Mouse (Mus musculus) hindbrain, embryonic 13.5 days (tissue): ENCODE data around the gene Il4ra. TPM values are rescaled to one million over a fixed set of nuclear protein-coding genes. Genes with fewer than 3 reads are reported as not detected.

Experiments
- ATAC-seq: fragments of 200-750 bp; cut with Nextera tagmentation; 2 replicates; pipeline ENCODE4 v1.8.0; 2017; ENCODE audit warnings: moderate TSS enrichment; ENCODE audit not compliant: low FRiP score
- H3K27ac ChIP-seq: fragments of 300-500 bp; sonication (generic); 2 replicates; pipeline ENCODE4 v1.5.1; 2015; ENCODE audit warnings: inconsistent platforms, mild to moderate bottlenecking, moderate library complexity
- H3K27me3 ChIP-seq: fragments of 300-500 bp; sonication (generic); 2 replicates; pipeline ENCODE4 v1.6.1; 2015; ENCODE audit warnings: mild to moderate bottlenecking, inconsistent platforms
- H3K36me3 ChIP-seq: fragments of 300-500 bp; sonication (generic); 2 replicates; pipeline ENCODE4 v1.6.1; 2015; ENCODE audit warnings: mild to moderate bottlenecking, inconsistent platforms
- H3K4me1 ChIP-seq: fragments of 300-500 bp; sonication (generic); replicated peaks from 2 replicates; pipeline ENCODE4 v1.6.1; 2015; ENCODE audit warnings: inconsistent platforms
- H3K4me2 ChIP-seq: fragments of 300-500 bp; sonication (generic); 2 replicates; pipeline ENCODE4 v1.6.1; 2015; ENCODE audit warnings: inconsistent platforms, mild to moderate bottlenecking, moderate library complexity
- H3K4me3 ChIP-seq: fragments of 300-500 bp; sonication (generic); 2 replicates; pipeline ENCODE4 v1.5.1; 2015; ENCODE audit warnings: mild to moderate bottlenecking, inconsistent platforms
- H3K9ac ChIP-seq: fragments of 300-500 bp; sonication (generic); 2 replicates; pipeline ENCODE4 v1.6.1; 2015; ENCODE audit warnings: mild to moderate bottlenecking, inconsistent platforms
- H3K9me3 ChIP-seq: fragments of 300-500 bp; sonication (generic); 2 replicates; pipeline ENCODE4 v1.6.1; 2016; ENCODE audit warnings: inconsistent platforms
- WGBS: fragments of 180-500 bp; shearing (Covaris S2); methylation state at CpG from one replicate; pipeline ENCODE4 v1.1.7; 2015; 5-methylcytosine and 5-hydroxymethylcytosine counted together
- polyA plus RNA-seq: library from polyadenylated mRNA; unstranded; fragments of >200 nt; fragmentation: Nextera tagmentation; extraction: Ambion mirVana; gene quantifications from 2 replicates; pipeline ENCODE4 v1.2.1, GENCODE M21; 2015

The Il4ra gene
- polyA plus RNA-seq, 1 experiment from 2014 or later = 4.1 TPM

GRCm38 (mm10) chr7:125596406-125596805, 44.5 kb downstream of the Il4ra start:
- Histone ChIP-seq H3K9me3 (no peaks in the 10 kb centered on the region), H3K27ac (no peak overlapping the region), H3K27me3 (no peaks in the 10 kb centered on the region), H3K4me1 (no peaks in the 10 kb centered on the region), H3K4me2 (no peak overlapping the region), H3K4me3 (no peak overlapping the region), H3K9ac (no peak overlapping the region), H3K36me3 (no peaks in the 10 kb centered on the region)
- 77% methylated on average over 3 of the region's 3 CpGs for WGBS
- ATAC-seq = no peak

- Histone ChIP-seq H3K4me1 (no peaks in the 10 kb centered on the region), H3K27ac (no peak overlapping the region), H3K9me3 (no peaks in the 10 kb centered on the region), H3K36me3 (no peaks in the 10 kb centered on the region), H3K4me2 (no peak overlapping the region), H3K27me3 (no peaks in the 10 kb centered on the region), H3K4me3 (no peak overlapping the region), H3K9ac (no peak overlapping the region)
- no peak for ATAC-seq
- WGBS = 92% methylated on average over 9 of the region's 9 CpGs
Observed at GRCm38 (mm10) chr7:125597083-125597482, 45.2 kb downstream of the Il4ra start.

- Histone ChIP-seq H3K27ac (no peak overlapping the region), H3K27me3 (no peaks in the 10 kb centered on the region), H3K36me3 (no peaks in the 10 kb centered on the region), H3K4me3 (no peak overlapping the region), H3K9me3 (no peaks in the 10 kb centered on the region), H3K9ac (no peak overlapping the region), H3K4me1 (no peaks in the 10 kb centered on the region), H3K4me2 (no peak overlapping the region)
- no peak for ATAC-seq
- 82% methylated on average over 11 of the region's 11 CpGs for WGBS
Observed at GRCm38 (mm10) chr7:125597516-125598347, 45.8 kb downstream of the Il4ra start.

- ATAC-seq = no peak
- H3K4me3 ChIP-seq = no peak overlapping the region
Observed at GRCm38 (mm10) chr7:125599373-125599973, 47.6 kb downstream of the Il4ra start.

GRCm38 (mm10) chr7:125600136-125600535, 48.2 kb downstream of the Il4ra start:
- Histone ChIP-seq H3K4me2 (no peak overlapping the region), H3K36me3 (no peaks in the 10 kb centered on the region), H3K4me3 (no peak overlapping the region), H3K27me3 (no peaks in the 10 kb centered on the region), H3K27ac (no peak overlapping the region), H3K4me1 (no peaks in the 10 kb centered on the region), H3K9ac (no peak overlapping the region), H3K9me3 (no peaks in the 10 kb centered on the region)
- no peak for ATAC-seq
- 78% methylated on average over 10 of the region's 10 CpGs for WGBS

More at GRCm38 (mm10) chr7:125599373-125599973, 47.6 kb downstream of the Il4ra start:
- Histone ChIP-seq H3K27me3 (no peaks in the 10 kb centered on the region), H3K4me1 (no peaks in the 10 kb centered on the region), H3K36me3 (no peaks in the 10 kb centered on the region), H3K27ac (no peak overlapping the region), H3K9ac (no peak overlapping the region), H3K4me2 (no peak overlapping the region), H3K9me3 (no peaks in the 10 kb centered on the region)
- WGBS = 71% methylated on average over 4 of the region's 4 CpGs

- H3K36me3 ChIP-seq = no peaks in the 10 kb centered on the region
- 60% methylated on average over 6 of the region's 6 CpGs for WGBS
- H3K4me2 ChIP-seq = no peak overlapping the region
- no peaks in the 10 kb centered on the region for H3K9me3 ChIP-seq
- no peak overlapping the region for H3K9ac ChIP-seq
- no peaks in the 10 kb centered on the region for H3K27me3 ChIP-seq
- H3K4me1 ChIP-seq = no peaks in the 10 kb centered on the region
- no peak overlapping the region for H3K27ac ChIP-seq
- ATAC-seq = no peak
- H3K4me3 ChIP-seq = no peak overlapping the region
Observed at GRCm38 (mm10) chr7:125600612-125601279, 48.8 kb downstream of the Il4ra start.

GRCm38 (mm10) chr7:125601280-125601670, 49.4 kb downstream of the Il4ra start:
- Histone ChIP-seq H3K27ac (no peak overlapping the region), H3K9me3 (no peaks in the 10 kb centered on the region), H3K4me1 (no peaks in the 10 kb centered on the region), H3K9ac (no peak overlapping the region), H3K36me3 (no peaks in the 10 kb centered on the region), H3K27me3 (no peaks in the 10 kb centered on the region), H3K4me2 (no peak overlapping the region), H3K4me3 (no peak overlapping the region)
- no peak for ATAC-seq
- 92% methylated on average over 6 of the region's 6 CpGs for WGBS

GRCm38 (mm10) chr7:125601821-125602448, 50.0 kb downstream of the Il4ra start:
- no peaks in the 10 kb centered on the region for H3K36me3 ChIP-seq
- no peak overlapping the region for H3K27ac ChIP-seq
- no peak overlapping the region for H3K4me2 ChIP-seq
- no peak for ATAC-seq
- H3K27me3 ChIP-seq = no peaks in the 10 kb centered on the region
- H3K9me3 ChIP-seq = no peaks in the 10 kb centered on the region
- 81% methylated on average over 11 of the region's 11 CpGs for WGBS
- no peak overlapping the region for H3K4me3 ChIP-seq
- H3K9ac ChIP-seq = no peak overlapping the region
- 0 out of 2 replicates have a peak, but pooled peaks cover 4% of the 10 kb centered on the region for H3K4me1 ChIP-seq

- 0 out of 2 replicates have a peak, but pooled peaks cover 5% of the 10 kb centered on the region for H3K4me1 ChIP-seq
- H3K4me3 ChIP-seq = no peak within 1 kb of the TSS
- no peaks in the 10 kb centered on the region for H3K36me3 ChIP-seq
- no peak within 1 kb of the TSS for H3K4me2 ChIP-seq
- no peaks in the 10 kb centered on the region for H3K27me3 ChIP-seq
- no peak within 1 kb of the TSS for H3K9ac ChIP-seq
- no peaks in the 10 kb centered on the region for H3K9me3 ChIP-seq
- H3K27ac ChIP-seq = no peak within 1 kb of the TSS
- ATAC-seq = no peak
- 79% methylated on average over 11 of the region's 11 CpGs for WGBS
Observed at GRCm38 (mm10) chr7:125603185-125603631, 51.3 kb downstream of the Il4ra start, which contains the start of gene Il21r. Il21r (plus strand) TSS chr7:125603429.

GRCm38 (mm10) chr7:125604362-125605319, 52.7 kb downstream of the Il4ra start:
- 89% methylated on average over 12 of the region's 12 CpGs for whole genome bisulfite sequencing
- ATAC-seq = no peak

GRCm38 (mm10) chr7:125605725-125606139, 53.8 kb downstream of the Il4ra start:
- Histone ChIP-seq H3K9me3 (no peaks in the 10 kb centered on the region), H3K27ac (no peak overlapping the region), H3K4me2 (no peak overlapping the region), H3K36me3 (no peaks in the 10 kb centered on the region), H3K4me3 (no peak overlapping the region), H3K9ac (no peak overlapping the region), H3K27me3 (no peaks in the 10 kb centered on the region), H3K4me1 (0 out of 2 replicates have a peak, but pooled peaks cover 5% of the 10 kb centered on the region)
- 56% methylated on average over 4 of the region's 4 CpGs for WGBS
- no peak for ATAC-seq

More at GRCm38 (mm10) chr7:125604362-125605319, 52.7 kb downstream of the Il4ra start:
- Histone ChIP-seq H3K36me3 (no peaks in the 10 kb centered on the region), H3K4me1 (0 out of 2 replicates have a peak, but pooled peaks cover 5% of the 10 kb centered on the region), H3K4me3 (no peak overlapping the region), H3K4me2 (no peak overlapping the region), H3K9ac (no peak overlapping the region), H3K27ac (no peak overlapping the region), H3K27me3 (no peaks in the 10 kb centered on the region), H3K9me3 (no peaks in the 10 kb centered on the region)
